Mouse (Mus musculus): Measurements from ENCODE around the gene Bri3bp.

DNA sequence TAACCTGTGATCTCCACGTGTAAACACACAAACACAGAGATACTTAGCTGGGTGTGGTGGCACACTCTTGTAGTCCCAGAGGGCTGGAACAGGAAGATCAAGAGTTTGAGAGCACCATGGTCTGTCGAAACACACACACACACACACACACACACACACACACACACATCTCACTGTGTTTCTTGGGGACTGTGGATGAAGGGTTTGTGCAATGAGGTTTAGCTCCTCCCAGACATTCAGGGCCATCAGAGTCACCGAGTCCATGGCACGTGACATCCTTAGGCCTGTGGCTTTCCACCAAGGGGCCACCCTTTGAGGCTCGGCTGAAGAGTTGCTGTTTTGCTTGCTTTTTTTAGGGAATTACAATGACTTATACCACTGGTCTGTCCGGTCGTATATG lies 41.1 kb downstream of the Bri3bp start:
- TF ChIP-seq POLR2A (IDR thresholded peaks at IDR 0.05; ENCODE audit: low read depth, low read length) (no peak), CTCF (IDR thresholded peaks at IDR 0.05; ENCODE audit: extremely low read depth, insufficient read depth, insufficient read length, insufficient replicate concordance) (no peak)

All from spleen, adult 2 months (tissue).